Mouse (Mus musculus) mammary gland, adult 2 months (tissue): ENCODE measurements around the gene Defb48. TPM values are rescaled to one million over a fixed set of nuclear protein-coding genes. Genes with fewer than 3 reads are reported as not detected.

Experiments used
- polyA plus RNA-seq: library from polyadenylated mRNA; depleted of rRNA; stranded (reverse); fragments of >200 nt; gene quantifications from 2 replicates; pipeline ENCODE4 v1.2.3, GENCODE M21; 2012; ENCODE audit warnings: low replicate concordance; rRNA removed

The Defb48 gene
- polyA plus RNA-seq = not detected in 2 replicates

GRCm38 (mm10) chr14:62984410-62984809 lies at the start of gene Defb48:
Gene Defb48 (minus strand): TSS chr14:62984510.

GRCm38 (mm10) chr14:63011471-63011870 lies 27.2 kb upstream of the Defb48 start, which contains the start of gene Defb43:
Gene Defb43 (plus strand): TSS chr14:63011771.

GRCm38 (mm10) chr14:62997777-62998176 lies 13.5 kb upstream of the Defb48 start, which contains the start of gene Defb47:
Gene Defb47 (plus strand): TSS chr14:62998077.

Other genes with a start within 250 kb of the Defb48 start
- gene Ints6, start 223.3 kb downstream of the Defb48 start, polyA plus RNA-seq = 3.4 and 10.2 TPM in 2 replicates
- 8.0 and 13.1 TPM in 2 replicates for gene Wdfy2, start 146.8 kb downstream of the Defb48 start, polyA plus RNA-seq
- not detected in 2 replicates for gene Defb47, start 13.6 kb upstream of the Defb48 start, polyA plus RNA-seq
- not detected in 2 replicates for gene Defb43, start 27.3 kb upstream of the Defb48 start, polyA plus RNA-seq
- 0.70 TPM in 1 of 2 replicates, not detected in the other for gene Defb42, start 62.5 kb upstream of the Defb48 start, polyA plus RNA-seq
- 0.20 TPM in 1 of 2 replicates, not detected in the other for gene Defb30, start 65.5 kb upstream of the Defb48 start, polyA plus RNA-seq